Mouse (Mus musculus) gonadal fat pad, adult 2 months (tissue): ENCODE measurements around the gene Thap4. TPM values are rescaled to one million over a fixed set of nuclear protein-coding genes. Genes with fewer than 3 reads are reported as not detected.
"Not testable (repeated sequence)": the region's sequence is repeated elsewhere in the genome, so short reads cannot be mapped to it uniquely, and the experiment has no call there.

Source experiments
- DNase-seq: peaks from one replicate; pipeline ENCODE4 v3.0.0-alpha.2; 2012; ENCODE audit warnings: low read depth
- polyA plus RNA-seq: library from polyadenylated mRNA; depleted of rRNA; stranded (reverse); fragments of >200 nt; gene quantifications from 2 replicates; pipeline ENCODE4 v1.2.3, GENCODE M21; 2012; rRNA removed

Gene Thap4
- polyA plus RNA-seq = 35.5 and 39.0 TPM in 2 replicates

DNA sequence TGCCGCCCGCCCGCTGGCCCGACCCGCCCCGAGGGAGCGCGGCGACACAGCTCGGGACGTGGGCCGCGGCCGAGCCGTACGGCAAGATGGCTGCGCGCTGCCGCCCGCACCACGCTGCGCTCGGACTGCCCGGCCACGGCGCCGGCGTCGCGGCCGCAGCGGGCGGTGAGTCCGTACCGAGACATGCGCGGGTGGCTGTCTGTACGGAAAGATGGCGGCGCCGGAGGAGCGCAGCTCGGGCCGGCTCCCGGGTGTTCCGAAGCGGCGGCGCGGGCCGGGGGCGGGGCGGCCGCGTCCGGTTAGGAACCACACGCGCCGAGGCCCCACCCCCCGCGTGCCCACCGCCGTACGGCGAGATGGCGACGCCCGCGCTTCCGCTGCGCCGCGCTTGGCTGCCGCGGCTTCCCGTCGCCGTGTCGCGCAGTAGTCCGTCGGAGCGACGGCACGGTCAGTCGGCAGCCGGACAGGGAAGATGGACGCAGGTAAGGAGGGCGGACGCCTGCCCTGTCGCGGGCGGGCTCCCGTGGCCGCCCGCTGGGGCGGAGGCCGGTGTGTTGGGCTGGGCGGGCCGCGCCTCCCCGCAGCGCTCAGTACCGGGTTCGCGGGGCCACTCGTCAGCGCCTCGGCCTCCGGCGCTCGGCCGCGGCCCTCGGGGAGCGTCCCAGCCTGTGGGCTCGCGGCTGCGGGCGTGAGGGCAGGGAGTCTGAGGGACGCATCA, at the start of gene Thap4:
Thap4 (minus strand) TSS at position 292 of the 718 bp plus-strand sequence.
- no peak for DNase-seq

- DNase-seq = no peak
Observed at GRCm38 (mm10) chr1:93803556-93804507, 49.2 kb upstream of the Thap4 start, which contains the start of gene Ing5. Gene Ing5, plus strand, starts transcription at chr1:93803965.

GRCm38 (mm10) chr1:93802771-93803170, 48.1 kb upstream of the Thap4 start:
- DNase-seq = no peak

DNA sequence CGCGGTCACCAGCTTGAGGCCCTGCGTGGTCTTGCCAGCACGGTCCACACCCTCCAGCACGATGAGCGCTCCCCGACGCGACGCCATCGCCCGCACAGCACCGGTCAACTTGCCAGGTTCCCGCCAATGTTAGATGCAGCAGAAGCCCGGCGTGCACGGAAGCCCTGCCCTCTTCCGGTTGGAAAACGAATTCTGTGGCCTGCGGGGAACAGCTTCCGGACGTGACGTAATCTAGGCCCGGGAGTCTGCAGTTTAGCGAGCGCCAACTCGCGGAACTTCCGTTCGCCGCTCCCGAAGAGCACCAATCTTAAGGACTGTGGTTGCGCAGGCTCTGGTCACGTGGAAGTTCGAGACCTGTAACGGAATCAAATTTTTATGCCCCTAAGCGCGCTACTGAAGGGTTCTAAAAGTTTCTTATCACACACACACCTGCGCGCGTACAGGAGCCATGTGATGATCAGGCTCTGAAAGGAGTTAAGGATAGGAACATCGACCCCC, 47.1 kb upstream of the Thap4 start, which contains the start of gene Dtymk:
Dtymk (minus strand) TSS at position 194 of the 498 bp plus-strand sequence.
- DNase-seq = no peak

- DNase-seq = no peak
Observed at GRCm38 (mm10) chr1:93800670-93801503, 46.2 kb upstream of the Thap4 start.

DNA sequence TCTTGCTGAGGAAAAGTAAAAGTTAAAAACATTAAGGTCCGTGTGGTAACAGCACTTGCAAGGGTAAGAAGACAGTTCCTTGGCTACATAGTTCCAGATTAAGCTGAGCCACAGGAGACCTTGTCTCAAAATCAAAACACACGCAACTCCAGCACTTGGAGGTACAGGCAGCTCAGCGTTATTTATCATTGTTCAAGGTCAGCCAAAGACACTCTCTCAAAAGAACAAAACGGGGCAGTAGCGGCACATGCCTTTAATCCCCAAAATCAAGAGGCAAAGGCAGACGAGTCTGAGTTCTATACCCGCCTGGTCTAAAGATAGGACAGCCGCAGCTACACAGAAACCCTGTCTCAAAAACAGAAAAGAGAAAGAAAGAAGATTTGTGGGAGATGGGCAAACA, 41.2 kb upstream of the Thap4 start:
- no peak for DNase-seq

GRCm38 (mm10) chr1:93794526-93794925, 39.9 kb upstream of the Thap4 start:
- DNase-seq = no peak

DNA sequence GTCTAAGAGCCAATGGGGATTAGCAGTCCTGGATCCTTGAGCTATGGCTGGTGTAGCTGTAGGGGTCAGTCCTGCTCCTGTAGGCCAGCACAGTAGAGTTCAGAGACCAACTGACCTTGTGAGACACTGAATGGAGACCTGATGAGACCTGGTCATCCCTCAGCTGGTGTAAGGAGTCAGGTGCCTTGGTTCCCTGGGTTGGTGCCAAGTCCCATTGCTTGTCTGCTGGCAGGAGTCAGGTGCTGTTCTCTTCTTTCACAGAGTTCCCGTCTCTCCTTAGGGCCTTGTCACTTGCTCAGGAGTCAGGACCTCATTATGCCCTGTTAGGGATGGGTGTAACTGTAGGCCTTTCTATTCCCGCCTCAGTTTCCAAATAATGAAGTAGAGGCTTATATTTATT, 32.2 kb upstream of the Thap4 start:
- no peak for DNase-seq

DNA sequence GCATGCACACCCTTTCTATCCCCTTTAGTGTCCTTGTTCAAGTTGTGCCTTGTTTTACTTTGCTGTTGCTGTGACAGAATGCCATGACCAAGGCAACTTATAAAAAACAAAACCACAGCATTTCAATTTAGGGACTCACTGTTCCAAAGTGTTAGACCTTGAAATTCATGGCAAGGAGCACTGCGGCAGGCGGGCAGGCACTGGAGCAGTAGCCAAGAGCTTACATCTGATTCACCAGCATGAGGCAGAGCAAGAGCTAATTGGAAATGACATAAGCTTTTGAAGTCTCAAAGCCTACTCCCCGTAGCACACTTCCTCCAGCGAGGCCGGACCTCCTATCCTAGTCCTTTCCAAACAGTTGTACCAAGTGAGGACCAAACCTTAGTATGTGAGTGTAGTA, 22.0 kb upstream of the Thap4 start:
- no peak for DNase-seq

DNA sequence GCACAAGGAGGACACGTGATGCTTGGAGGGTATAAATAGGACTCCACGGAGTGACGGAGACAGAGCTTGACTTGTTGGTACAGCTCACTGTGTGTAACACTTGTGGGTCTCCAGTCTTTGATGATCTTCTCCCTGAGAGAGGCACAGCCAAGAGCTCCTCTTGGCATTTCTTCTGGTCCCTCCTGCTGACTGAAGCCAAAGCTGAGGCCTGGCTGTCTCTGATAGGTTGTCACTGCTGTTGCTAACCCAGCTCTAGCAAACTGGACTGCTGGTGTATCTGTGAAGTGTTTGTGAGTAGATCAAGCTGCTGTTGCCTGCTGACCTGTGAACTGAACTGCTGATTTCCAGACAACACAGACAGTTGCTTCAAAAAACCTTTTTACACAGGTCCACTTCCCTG, 15.2 kb upstream of the Thap4 start:
- DNase-seq = no peak

- no peak for DNase-seq
Observed at GRCm38 (mm10) chr1:93767600-93767999, 12.9 kb upstream of the Thap4 start.

GRCm38 (mm10) chr1:93764871-93765591, 10.4 kb upstream of the Thap4 start:
- no peak for DNase-seq

GRCm38 (mm10) chr1:93763531-93763930, 8.9 kb upstream of the Thap4 start:
- DNase-seq = not testable (repeated sequence)

- peak; percentile 54 for DNase-seq
Observed at GRCm38 (mm10) chr1:93760076-93760475, 5.4 kb upstream of the Thap4 start.

DNA sequence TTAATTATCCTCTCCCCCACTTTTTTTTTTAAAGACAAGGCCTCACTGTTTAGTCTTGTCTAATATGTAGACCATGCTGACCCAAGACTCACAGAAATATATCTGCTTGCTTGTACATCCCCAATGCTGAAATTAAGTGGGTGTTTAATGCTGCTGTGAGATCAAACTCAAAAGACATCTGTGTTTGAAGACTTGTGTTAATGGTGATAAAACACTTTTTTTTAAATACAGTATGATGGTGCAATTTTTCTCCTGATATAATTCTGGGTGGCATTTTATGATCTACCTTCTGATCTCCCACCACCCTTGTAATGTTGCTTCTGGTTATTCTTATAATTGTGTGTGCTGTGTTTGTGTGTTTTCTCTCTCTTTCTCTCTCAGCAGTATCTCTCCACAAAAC, 1.5 kb upstream of the Thap4 start:
- DNase-seq = no peak

GRCm38 (mm10) chr1:93755618-93756017, 954 bp upstream of the Thap4 start:
- no peak for DNase-seq

GRCm38 (mm10) chr1:93755291-93755610, 587 bp upstream of the Thap4 start:
- DNase-seq = no peak

DNA sequence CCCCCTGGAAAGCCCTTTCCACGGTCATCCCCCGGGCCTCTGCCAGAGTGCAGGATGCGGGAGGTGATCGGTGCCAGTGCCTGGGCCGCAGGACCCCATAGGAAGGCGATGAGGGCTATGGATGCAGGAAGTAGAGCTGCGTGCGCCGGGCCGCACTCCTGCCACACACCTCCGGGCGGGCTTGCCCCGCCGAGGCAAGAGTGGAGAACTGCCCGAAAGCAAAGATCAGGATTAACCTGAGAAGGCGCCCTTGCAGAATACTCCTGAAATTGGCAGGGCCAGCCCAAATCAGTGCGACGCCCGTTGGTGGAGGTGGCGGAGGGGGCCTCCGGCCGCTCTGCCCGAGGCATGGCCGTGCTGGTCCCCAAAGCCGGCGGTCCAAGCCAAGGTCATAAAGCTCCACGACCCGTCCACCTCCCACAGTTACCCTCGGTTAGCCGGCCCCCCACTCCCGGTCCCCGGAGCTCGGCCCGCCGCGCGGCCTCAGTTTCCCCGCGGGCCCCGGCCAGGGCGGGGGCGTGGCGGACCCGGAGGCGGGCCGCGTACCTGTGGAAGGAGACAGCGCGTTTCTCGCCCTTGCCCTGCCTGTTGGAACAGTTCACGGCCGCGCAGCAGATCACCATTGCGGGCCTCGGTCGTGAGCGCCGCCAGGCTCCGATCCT, 622 bp downstream of the Thap4 start:
- DNase-seq = no peak

GRCm38 (mm10) chr1:93751290-93751689, 3.4 kb downstream of the Thap4 start, which contains the start of gene Atg4b:
Gene Atg4b, plus strand, starts transcription at chr1:93751500.
- DNase-seq = no peak

DNA sequence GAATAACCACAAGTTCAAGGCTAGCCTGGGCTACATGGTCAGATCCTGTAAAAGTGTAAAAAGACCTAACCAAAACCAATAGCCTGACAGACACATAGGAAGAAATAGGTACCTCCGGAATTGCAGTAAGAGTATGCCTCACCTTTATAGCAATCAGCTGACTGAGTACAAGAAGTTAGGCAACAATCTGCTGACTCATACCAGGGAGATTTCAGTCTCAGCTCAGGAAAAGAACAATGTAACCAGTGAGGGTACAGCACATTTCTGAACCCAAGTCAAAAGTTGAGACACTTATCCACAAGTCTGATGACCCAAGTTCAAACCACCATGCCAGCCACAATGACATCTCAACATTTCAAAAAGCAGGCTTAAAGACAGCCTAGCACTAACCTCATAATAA, 6.1 kb downstream of the Thap4 start:
- peak; percentile 60 for DNase-seq
